Mouse (Mus musculus) embryonic fibroblast, embryonic 13.5 days (primary cell): Measurements from ENCODE around the gene Zfp629.

Experiments
- CTCF ChIP-seq: IDR thresholded peaks from 2 replicates; pipeline ENCODE4 v1.5.1; 2011; ENCODE audit warnings: mild to moderate bottlenecking, control low read depth, low read length, moderate library complexity, borderline replicate concordance; ENCODE audit not compliant: insufficient read depth
- POLR2A ChIP-seq: IDR thresholded peaks from 2 replicates; pipeline ENCODE4 v1.6.1; 2011; ENCODE audit warnings: low read depth, mild to moderate bottlenecking, control low read depth, low read length, moderate library complexity

GRCm38 (mm10) chr7:127572895-127573471, 42.6 kb downstream of the Zfp629 start, which contains the start of gene Phkg2:
- no peak for TF ChIP-seq CTCF
- peak; percentile 84 for TF ChIP-seq POLR2A
